ENCODE assay signal across 16 mouse cellular contexts in genomic region chr11:7561437-7561836, GRCm38 (mm10).
"Had no signal": no experiment of that assay in that cellular context is flagged by ENCODE, and none has a peak within 500 bp of the region (broad histone marks: within the 10 kb centered on the region; RNA-seq: fewer than 3 reads in every experiment).

No protein-coding gene starts in this region.

- H3K4me2 ChIP-seq: limb, embryonic 15.5 days; liver, embryonic 12.5 days; lung, embryonic 14.5 days; neural tube, embryonic 15.5 days had no signal

- H3K4me1 ChIP-seq: limb, embryonic 15.5 days; liver, embryonic 12.5 days; midbrain, embryonic 10.5 days; neural tube, embryonic 15.5 days had no signal

- H3K4me3 ChIP-seq: limb, embryonic 15.5 days; liver, embryonic 12.5 days; midbrain, embryonic 10.5 days; myocyte; neural tube, embryonic 15.5 days had no signal

- H3K27ac ChIP-seq: kidney, postnatal 0 days; limb, embryonic 15.5 days; liver, embryonic 12.5 days; midbrain, embryonic 10.5 days; neural tube, embryonic 15.5 days had no signal

- H3K36me3 ChIP-seq: limb, embryonic 15.5 days; liver, embryonic 12.5 days; midbrain, embryonic 10.5 days; neural tube, embryonic 15.5 days had no signal

- DNase-seq: kidney, adult 18-20 months; left cerebral cortex, postnatal 4 days; lung, embryonic 14.5 days; lung, postnatal 10 days; lung, postnatal 4 days; midbrain, embryonic 14.5 days; right cerebral cortex, postnatal 4 days; spleen, adult 18-20 months; thymus, adult 2 months; thymus, postnatal 25 days had no signal

- ATAC-seq: liver, embryonic 12.5 days had no signal

- H3K9me3 ChIP-seq: limb, embryonic 15.5 days; liver, embryonic 12.5 days; midbrain, embryonic 10.5 days; neural tube, embryonic 15.5 days had no signal

- H3K27me3 ChIP-seq: limb, embryonic 15.5 days; liver, embryonic 12.5 days; neural tube, embryonic 15.5 days had no signal

- H3K9ac ChIP-seq: limb, embryonic 15.5 days; liver, embryonic 12.5 days; lung, embryonic 14.5 days; neural tube, embryonic 15.5 days had no signal
